Mouse (Mus musculus) kidney, embryonic 16.5 days (tissue): Measurements from ENCODE around the gene Sipa1l3. TPM values are rescaled to one million over a fixed set of nuclear protein-coding genes. Genes with fewer than 3 reads are reported as not detected.

Source experiments
- ATAC-seq: fragments of 200-750 bp; cut with Nextera tagmentation; 2 replicates; pipeline ENCODE4 v1.8.0; 2017; ENCODE audit warnings: moderate TSS enrichment; ENCODE audit not compliant: low FRiP score, low TSS enrichment
- H3K27ac ChIP-seq: fragments of 300-500 bp; sonication (generic); 2 replicates; pipeline ENCODE4 v1.5.1; 2014; ENCODE audit warnings: low read length
- H3K27me3 ChIP-seq: fragments of 300-500 bp; sonication (generic); 2 replicates; pipeline ENCODE4 v1.6.1; 2014; ENCODE audit warnings: low read length, control low read depth, mixed read lengths; ENCODE audit not compliant: insufficient read depth
- H3K36me3 ChIP-seq: fragments of 300-500 bp; sonication (generic); 2 replicates; pipeline ENCODE4 v1.6.1; 2014; ENCODE audit warnings: low read length, control low read depth, mixed read lengths; ENCODE audit not compliant: insufficient read depth
- H3K4me1 ChIP-seq: fragments of 300-500 bp; sonication (generic); 2 replicates; pipeline ENCODE4 v1.6.1; 2014; ENCODE audit warnings: low read length, control low read depth, mixed read lengths; ENCODE audit not compliant: insufficient read depth
- H3K4me2 ChIP-seq: fragments of 300-500 bp; sonication (generic); replicated peaks from 2 replicates; pipeline ENCODE4 v1.6.1; 2014; ENCODE audit warnings: low read depth, low read length
- H3K4me3 ChIP-seq: fragments of 300-500 bp; sonication (generic); 2 replicates; pipeline ENCODE4 v1.5.1; 2014; ENCODE audit warnings: mild to moderate bottlenecking, low read length
- H3K9ac ChIP-seq: fragments of 300-500 bp; sonication (generic); replicated peaks from 2 replicates; pipeline ENCODE4 v1.6.1; 2014; ENCODE audit warnings: low read length
- H3K9me3 ChIP-seq: fragments of 300-500 bp; sonication (generic); 2 replicates; pipeline ENCODE4 v1.6.1; 2016; ENCODE audit warnings: low read length, control low read depth
- WGBS: fragments of 180-500 bp; shearing (Covaris S2); extraction: QIAGEN DNeasy Blood & Tissue Kit; methylation state at CpG from one replicate; pipeline ENCODE4 v1.1.7; 2014; 5-methylcytosine and 5-hydroxymethylcytosine counted together
- polyA plus RNA-seq: library from polyadenylated mRNA; unstranded; fragments of >200 nt; fragmentation: Nextera tagmentation; extraction: Ambion mirVana; gene quantifications from 2 replicates; pipeline ENCODE4 v1.2.1, GENCODE M21; 2015

Gene Sipa1l3
- polyA plus RNA-seq, 1 experiment from 2014 or later = 15.8 TPM

DNA sequence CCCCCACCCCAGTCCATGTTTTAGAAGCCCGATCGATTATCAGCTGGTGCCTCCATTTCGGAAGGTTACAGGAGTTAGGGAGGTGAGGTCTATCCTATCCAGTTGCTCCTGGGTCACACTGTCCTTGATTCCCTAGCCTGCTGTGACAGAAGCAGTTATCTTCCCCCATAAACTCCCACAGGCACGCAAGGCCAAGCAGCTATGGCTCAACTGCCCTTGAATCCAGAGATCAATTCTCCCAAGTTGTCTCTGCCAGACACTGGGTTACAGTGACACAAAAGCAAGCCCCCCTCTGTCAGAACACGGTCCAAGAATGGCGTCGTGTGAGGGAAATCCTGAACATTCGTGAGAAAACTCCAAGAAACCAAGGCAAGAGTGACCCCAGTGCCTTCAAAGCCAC, 163.0 kb downstream of the Sipa1l3 start:
- Histone ChIP-seq H3K4me2 (no peak overlapping the region), H3K9me3 (no peaks in the 10 kb centered on the region), H3K4me1 (no peaks in the 10 kb centered on the region), H3K27ac (no peak overlapping the region), H3K4me3 (no peak overlapping the region), H3K36me3 (peaks cover 28% of the 10 kb centered on the region), H3K27me3 (no peaks in the 10 kb centered on the region), H3K9ac (no peak overlapping the region)
- no peak for ATAC-seq
- 84% methylated on average over 8 of the region's 8 CpGs for WGBS

DNA sequence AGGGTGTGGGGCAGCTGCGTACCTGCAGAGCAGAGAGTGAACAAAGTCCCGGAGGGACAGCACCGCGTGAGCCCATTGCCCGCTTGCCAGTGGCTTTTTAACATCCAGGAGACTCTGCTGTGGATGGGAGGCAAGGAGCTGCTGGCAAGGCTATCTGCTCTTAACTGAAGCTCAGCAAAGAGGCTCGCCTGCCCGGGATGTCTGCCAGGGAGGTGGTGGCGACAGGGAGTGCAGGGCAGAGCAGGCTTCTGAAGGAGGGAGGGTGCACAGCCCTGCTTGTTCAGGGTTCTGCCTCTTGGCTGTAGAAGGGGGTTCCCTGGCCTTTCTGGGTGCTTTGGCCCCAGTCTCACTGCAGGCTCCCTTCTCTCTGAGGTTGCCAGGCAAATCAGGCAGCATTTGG, 164.3 kb downstream of the Sipa1l3 start:
- H3K4me2 ChIP-seq = no peak overlapping the region
- WGBS = 91% methylated on average over 8 of the region's 8 CpGs
- ATAC-seq = no peak
- no peaks in the 10 kb centered on the region for H3K4me1 ChIP-seq
- no peaks in the 10 kb centered on the region for H3K27me3 ChIP-seq
- no peak overlapping the region for H3K9ac ChIP-seq
- no peak overlapping the region for H3K27ac ChIP-seq
- no peak overlapping the region for H3K4me3 ChIP-seq
- no peaks in the 10 kb centered on the region for H3K9me3 ChIP-seq
- H3K36me3 ChIP-seq = peaks cover 33% of the 10 kb centered on the region

DNA sequence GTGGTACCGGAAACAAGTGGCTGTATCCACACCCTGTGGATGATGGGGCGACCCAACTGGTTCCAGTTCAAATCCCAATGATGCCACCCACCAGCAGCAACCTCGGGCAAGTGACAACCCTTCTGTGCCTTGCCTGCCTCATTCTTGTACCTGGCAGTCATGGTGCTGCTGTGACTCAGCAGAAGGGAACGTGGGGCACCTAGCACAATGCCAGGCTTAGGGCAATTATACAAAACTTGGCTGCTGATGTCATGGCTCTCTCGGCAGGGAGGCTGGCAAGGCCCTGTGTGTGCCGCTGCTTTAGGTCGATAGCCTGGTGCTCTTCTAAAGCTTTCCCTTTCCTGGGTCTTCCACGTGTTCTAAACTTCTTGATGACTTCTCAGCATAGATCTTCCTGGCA, 166.2 kb downstream of the Sipa1l3 start:
- Histone ChIP-seq H3K36me3 (peaks cover 34% of the 10 kb centered on the region), H3K9me3 (no peaks in the 10 kb centered on the region), H3K4me2 (no peak overlapping the region), H3K27me3 (no peaks in the 10 kb centered on the region), H3K9ac (no peak overlapping the region), H3K4me1 (no peaks in the 10 kb centered on the region), H3K27ac (no peak overlapping the region), H3K4me3 (no peak overlapping the region)
- ATAC-seq = no peak
- WGBS = 91% methylated on average over 8 of the region's 8 CpGs

DNA sequence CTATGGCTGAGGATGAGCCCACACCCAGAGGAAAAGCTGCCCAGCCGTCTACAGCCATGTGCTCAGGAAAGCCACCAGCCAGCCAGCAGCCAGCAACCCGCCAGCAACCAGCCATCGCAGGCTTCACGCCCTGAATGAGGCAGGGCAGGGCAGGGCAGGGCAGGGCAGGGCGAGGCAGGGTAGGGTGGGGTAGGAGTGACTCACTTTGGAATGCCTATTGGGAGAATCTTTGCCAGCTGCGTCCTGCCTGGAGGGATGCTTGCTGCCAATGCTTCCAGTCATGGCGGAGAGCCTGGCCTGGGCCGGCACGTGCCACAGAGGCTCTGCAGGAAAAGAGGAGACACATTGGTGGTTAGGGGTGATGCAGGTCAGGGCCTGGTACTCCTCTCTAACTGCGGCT, 168.0 kb downstream of the Sipa1l3 start:
- WGBS = 93% methylated on average over 10 of the region's 10 CpGs
- Histone ChIP-seq H3K4me2 (no peak overlapping the region), H3K9ac (no peak overlapping the region), H3K4me1 (no peaks in the 10 kb centered on the region), H3K27me3 (no peaks in the 10 kb centered on the region), H3K4me3 (no peak overlapping the region), H3K9me3 (no peaks in the 10 kb centered on the region), H3K27ac (no peak overlapping the region), H3K36me3 (peaks cover 29% of the 10 kb centered on the region)
- ATAC-seq = no peak

DNA sequence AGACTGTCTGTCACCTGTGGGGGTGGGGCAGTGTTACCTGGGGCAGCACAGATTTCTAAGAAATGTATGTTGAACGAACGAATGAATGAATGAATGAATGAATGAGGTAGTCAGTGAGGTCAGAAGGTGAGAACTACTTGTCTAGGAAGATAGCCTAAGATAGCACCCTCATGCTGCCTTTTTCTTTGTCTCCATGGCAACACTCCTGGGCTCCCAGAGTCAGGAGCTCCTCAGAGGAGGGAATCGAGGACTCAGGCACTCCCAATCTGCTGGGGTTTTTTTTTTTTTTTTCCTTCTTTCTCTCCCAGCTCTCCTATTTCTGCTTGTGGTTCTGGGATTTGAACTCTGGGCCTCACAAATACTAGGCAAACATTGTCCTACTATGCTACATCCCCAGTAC, 172.2 kb downstream of the Sipa1l3 start:
- 83% methylated on average over 3 of the region's 3 CpGs for WGBS
- no peak for ATAC-seq
- Histone ChIP-seq H3K9ac (no peak overlapping the region), H3K4me1 (no peaks in the 10 kb centered on the region), H3K4me3 (no peak overlapping the region), H3K27ac (no peak overlapping the region), H3K9me3 (no peaks in the 10 kb centered on the region), H3K36me3 (peaks cover 22% of the 10 kb centered on the region), H3K27me3 (no peaks in the 10 kb centered on the region), H3K4me2 (no peak overlapping the region)

DNA sequence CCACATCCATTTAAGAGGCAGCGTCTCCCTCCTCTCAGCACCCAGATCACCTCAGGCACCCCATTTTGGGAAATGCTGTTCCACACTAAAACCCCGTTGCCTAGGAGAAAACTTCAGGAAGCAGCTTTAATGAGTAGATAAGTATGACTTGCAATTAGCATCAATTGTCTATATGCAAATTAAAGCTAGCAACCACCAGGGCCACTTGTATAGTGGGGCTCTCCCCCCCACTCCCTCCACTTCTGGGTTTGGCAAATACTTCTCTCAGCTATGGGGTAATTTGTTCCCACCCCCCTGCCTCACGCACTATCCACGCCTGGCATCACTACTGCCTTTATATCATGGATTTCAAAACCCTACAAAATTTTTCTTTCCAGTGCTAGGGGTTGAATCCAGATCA, 172.9 kb downstream of the Sipa1l3 start:
- Histone ChIP-seq H3K27me3 (peaks cover 7% of the 10 kb centered on the region; the same call in 1 of the 2 replicates), H3K27ac (no peak overlapping the region), H3K9me3 (no peaks in the 10 kb centered on the region), H3K4me3 (no peak overlapping the region), H3K4me2 (no peak overlapping the region), H3K36me3 (peaks cover 18% of the 10 kb centered on the region), H3K4me1 (no peaks in the 10 kb centered on the region), H3K9ac (no peak overlapping the region)
- 88% methylated on average over 4 of the region's 4 CpGs for WGBS
- ATAC-seq = no peak

DNA sequence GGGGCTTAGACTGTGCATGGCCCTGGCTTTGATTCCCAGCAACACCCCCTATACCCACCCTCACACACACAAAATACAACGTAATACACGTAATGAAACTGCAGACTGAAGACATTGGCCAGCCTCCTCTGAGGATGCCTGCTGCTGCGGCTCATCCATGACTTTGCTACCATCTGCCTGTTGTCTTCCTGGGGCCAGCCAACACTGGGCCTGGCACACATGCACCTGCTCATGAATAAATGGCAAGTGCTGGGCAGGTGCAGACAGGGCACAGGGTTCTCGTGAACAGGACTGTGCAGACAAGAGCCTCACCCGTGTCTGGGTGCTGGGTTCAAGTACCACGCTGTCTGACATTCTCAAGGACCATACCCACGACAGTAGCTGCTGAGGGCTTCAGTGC, 174.7 kb downstream of the Sipa1l3 start:
- WGBS = 91% methylated on average over 7 of the region's 7 CpGs
- no peak overlapping the region for H3K9ac ChIP-seq
- no peak overlapping the region for H3K4me3 ChIP-seq
- no peak for ATAC-seq
- H3K4me2 ChIP-seq = no peak overlapping the region
- no peaks in the 10 kb centered on the region for H3K9me3 ChIP-seq
- peaks cover 12% of the 10 kb centered on the region for H3K36me3 ChIP-seq
- H3K27me3 ChIP-seq = peaks cover 9% of the 10 kb centered on the region; the same call in 1 of the 2 replicates
- H3K27ac ChIP-seq = no peak overlapping the region
- peaks cover 5% of the 10 kb centered on the region; the same call in 1 of the 2 replicates for H3K4me1 ChIP-seq

DNA sequence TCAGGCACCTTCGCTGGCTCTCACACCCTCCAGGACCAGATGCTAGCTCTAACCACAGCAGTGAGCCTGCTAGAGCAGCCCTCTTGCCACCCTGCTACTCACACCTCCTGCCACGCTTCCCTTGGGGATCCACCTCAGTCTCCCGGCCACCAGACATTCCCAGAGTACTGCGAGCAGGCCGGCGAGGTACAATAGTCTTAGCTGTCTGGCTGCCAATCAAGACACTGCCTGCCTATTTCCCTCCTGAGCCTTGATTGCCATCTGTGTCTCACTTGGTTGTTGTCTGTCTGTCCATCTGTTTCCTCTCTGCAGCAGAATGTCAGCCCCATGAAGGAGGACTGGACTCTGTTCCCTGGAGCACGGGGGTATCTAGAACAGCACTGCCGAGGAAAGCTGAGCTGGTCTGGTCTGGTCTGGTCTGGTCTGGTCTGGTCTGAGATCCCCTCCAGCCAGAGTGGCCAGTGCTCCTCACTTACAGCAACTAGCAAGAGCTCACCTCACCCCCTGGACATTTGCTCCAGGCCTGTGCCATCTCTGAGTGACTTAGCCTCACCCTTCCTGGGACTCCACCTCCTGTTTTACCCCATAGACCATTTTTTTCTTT, 175.8 kb downstream of the Sipa1l3 start:
- peaks cover 2% of the 10 kb centered on the region; the same call in 1 of the 2 replicates for H3K36me3 ChIP-seq
- peaks cover 12% of the 10 kb centered on the region; the same call in 1 of the 2 replicates for H3K27me3 ChIP-seq
- no peak for ATAC-seq
- no peak overlapping the region for H3K9ac ChIP-seq
- no peak overlapping the region for H3K4me3 ChIP-seq
- H3K4me1 ChIP-seq = peaks cover 5% of the 10 kb centered on the region; the same call in 1 of the 2 replicates
- H3K4me2 ChIP-seq = no peak overlapping the region
- H3K9me3 ChIP-seq = no peaks in the 10 kb centered on the region
- WGBS = 62% methylated on average over 8 of the region's 8 CpGs
- no peak overlapping the region for H3K27ac ChIP-seq

DNA sequence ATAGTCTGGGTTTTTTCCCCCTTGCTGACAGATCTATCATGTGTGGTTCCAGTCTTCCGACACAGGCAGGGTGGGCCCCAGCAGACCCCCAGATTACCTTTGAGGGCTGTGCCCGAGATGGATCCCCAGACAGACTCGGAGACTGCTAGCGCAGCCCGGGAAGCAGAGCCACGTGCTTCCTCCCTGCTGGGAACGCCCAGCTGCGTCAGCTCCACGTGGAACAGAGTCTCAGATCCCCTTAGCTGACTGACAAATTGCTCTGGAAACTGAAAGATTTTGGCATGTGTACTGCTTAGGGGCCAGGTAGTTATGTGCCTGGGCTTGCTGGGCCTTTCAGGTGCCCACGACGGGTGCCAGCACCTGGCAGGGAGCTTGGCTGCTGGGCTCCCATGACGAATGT, 176.7 kb downstream of the Sipa1l3 start:
- no peak for ATAC-seq
- H3K4me3 ChIP-seq = no peak overlapping the region
- peaks cover 15% of the 10 kb centered on the region; the same call in 1 of the 2 replicates for H3K27me3 ChIP-seq
- 74% methylated on average over 12 of the region's 12 CpGs for WGBS
- H3K9me3 ChIP-seq = no peaks in the 10 kb centered on the region
- H3K4me2 ChIP-seq = no peak overlapping the region
- peaks cover 5% of the 10 kb centered on the region; the same call in 1 of the 2 replicates for H3K4me1 ChIP-seq
- peaks cover 7% of the 10 kb centered on the region; the same call in 1 of the 2 replicates for H3K36me3 ChIP-seq
- H3K27ac ChIP-seq = no peak overlapping the region
- H3K9ac ChIP-seq = no peak overlapping the region

DNA sequence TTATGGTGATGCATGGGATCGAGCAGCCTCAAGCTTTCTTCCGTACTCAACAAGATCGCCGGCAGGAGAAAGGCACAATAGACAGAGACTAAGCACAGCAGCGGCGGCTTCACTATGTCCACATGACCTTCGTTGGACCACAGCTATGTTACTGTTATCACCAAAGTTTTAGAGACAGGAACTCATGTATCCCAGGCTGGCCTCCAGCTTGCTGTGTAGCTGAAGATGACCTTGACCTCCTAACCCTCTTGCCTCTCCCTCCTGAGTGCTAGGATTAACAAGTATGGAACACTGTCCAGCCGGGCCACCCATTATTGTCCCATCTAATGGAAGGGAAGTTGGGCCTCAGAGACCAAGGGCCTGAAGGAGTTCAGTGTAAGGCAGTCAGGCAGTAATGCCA, 177.6 kb downstream of the Sipa1l3 start:
- Histone ChIP-seq H3K9me3 (no peaks in the 10 kb centered on the region), H3K4me2 (no peak overlapping the region), H3K4me1 (peaks cover 5% of the 10 kb centered on the region; the same call in 1 of the 2 replicates), H3K27me3 (peaks cover 15% of the 10 kb centered on the region; the same call in 1 of the 2 replicates), H3K27ac (no peak overlapping the region), H3K36me3 (peaks cover 7% of the 10 kb centered on the region; the same call in 1 of the 2 replicates), H3K4me3 (no peak overlapping the region), H3K9ac (no peak overlapping the region)
- no peak for ATAC-seq
- WGBS = 91% methylated on average over 8 of the region's 8 CpGs
